Mouse (Mus musculus) thymus, adult 2 months (tissue): Measurements from ENCODE around the gene Ttk.

Source experiments
- CTCF ChIP-seq: fragments of 200-500 bp; IDR thresholded peaks from 2 replicates; pipeline ENCODE4 v1.5.1; 2012; ENCODE audit warnings: mild to moderate bottlenecking, control low read depth, low read length, moderate library complexity, borderline replicate concordance; ENCODE audit not compliant: control insufficient read depth, poor library complexity, insufficient read depth; ENCODE audit errors: extremely low read depth
- POLR2A ChIP-seq: fragments of 200-500 bp; IDR thresholded peaks from 2 replicates; pipeline ENCODE4 v1.6.1; 2012; ENCODE audit warnings: mild to moderate bottlenecking, low read length, control low read depth, moderate library complexity; ENCODE audit not compliant: control insufficient read depth, poor library complexity, insufficient read depth; ENCODE audit errors: extremely low read depth

DNA sequence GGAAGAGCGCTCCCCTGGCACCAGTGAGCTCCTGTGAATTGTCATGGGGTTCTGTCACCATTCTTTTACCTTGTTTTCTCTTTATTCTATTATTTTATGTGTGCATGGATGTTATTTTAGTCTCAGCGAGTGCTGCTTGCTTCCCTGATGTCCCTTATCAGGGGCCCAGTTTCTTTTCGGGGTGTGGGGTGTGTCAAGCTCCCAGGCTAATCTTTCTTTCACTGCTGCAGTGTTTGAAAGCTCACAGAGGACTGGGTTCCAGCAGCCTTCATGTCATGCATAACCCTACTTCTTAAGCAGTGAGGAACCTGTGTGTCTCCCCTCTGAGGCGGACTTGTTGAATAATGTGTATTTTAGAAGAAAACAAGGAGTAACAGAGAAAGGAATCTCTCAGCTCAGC lies 30.7 kb downstream of the Ttk start:
- TF ChIP-seq CTCF (no peak), POLR2A (no peak)
